Comparison of ENCODE assay signal across 8 mouse cellular contexts in the genomic region with DNA sequence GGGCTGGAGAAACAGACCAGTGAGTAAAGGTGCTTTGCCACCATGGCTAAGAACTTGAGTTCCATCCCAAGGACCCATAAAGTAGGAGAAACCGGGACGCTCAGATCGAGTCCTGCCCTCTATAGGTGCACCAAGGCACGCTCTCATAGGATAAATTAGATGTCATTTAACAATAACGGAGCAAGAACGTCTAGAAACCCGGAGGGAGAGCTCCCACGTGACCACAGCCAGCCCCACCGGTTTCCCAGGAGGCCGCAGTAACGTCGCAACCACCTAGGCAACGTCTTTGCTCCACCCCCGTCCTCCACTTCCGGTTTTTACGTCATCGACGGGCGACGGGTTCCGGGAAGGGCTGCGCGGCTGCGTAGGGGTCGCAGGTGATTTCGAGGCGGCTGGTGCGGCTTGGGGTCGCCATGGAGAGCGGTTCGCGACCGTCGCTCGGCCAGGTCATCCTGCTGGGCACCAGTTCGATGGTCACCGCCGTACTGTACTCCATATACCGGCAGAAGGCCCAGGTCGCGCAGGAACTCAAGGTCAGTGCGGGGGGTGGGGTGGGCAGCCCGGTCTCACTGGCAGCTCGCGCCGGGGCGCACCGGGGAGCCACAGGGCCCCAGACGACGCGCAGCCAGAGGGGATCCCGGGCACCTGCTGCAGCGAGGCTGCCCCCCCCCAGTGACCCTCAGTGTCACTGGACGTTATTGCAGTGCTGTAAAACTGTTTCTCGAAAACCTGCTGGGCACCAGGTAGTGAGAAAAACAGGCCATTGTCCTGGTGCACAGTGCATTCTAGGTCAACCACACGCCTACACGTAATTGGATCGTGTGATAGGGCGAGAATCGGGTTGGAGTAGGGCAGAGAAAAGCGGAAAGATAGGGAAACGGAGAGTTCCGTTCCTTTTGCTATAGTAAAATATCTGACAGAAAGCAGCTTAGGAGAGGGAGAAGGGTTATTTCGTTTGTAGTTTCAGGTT. TPM values are rescaled to one million over a fixed set of nuclear protein-coding genes. Genes with fewer than 3 reads are reported as not detected.
A peak's percentile ranks its signal among the peaks of the same experiment; 100 is the strongest.
DNase-seq lines count a peak whose midpoint lies in the region; ATAC-seq lines count a peak whose summit lies in the region.

A gene (plus strand): TSS at position 325 of the 970 bp plus-strand sequence.

- H3K4me2 ChIP-seq in hindbrain, embryonic 12.5 days (replicated peaks): peak within 1 kb of the TSS; percentile 92

- H3K27me3 ChIP-seq in hindbrain, embryonic 12.5 days: peaks cover 13% of the 10 kb centered on the region; the same call in 1 of the 2 replicates

- H3K36me3 ChIP-seq in hindbrain, embryonic 12.5 days: peaks cover 33% of the 10 kb centered on the region

- H3K27ac ChIP-seq in hindbrain, embryonic 12.5 days: peak within 1 kb of the TSS; percentile 79

- peak within 1 kb of the TSS; percentile 91 for H3K9ac ChIP-seq in hindbrain, embryonic 12.5 days

- H3K9me3 ChIP-seq in hindbrain, embryonic 12.5 days (replicated peaks): no peaks in the 10 kb centered on the region

- ATAC-seq in hindbrain, embryonic 12.5 days (ENCODE audit: low FRiP score): peak; percentile 93

- peak; percentile 94 for DNase-seq in NIH3T3 (ENCODE audit: low read depth)
- peak; percentile 99 for DNase-seq in cerebellum, postnatal 10 days
- DNase-seq in frontal cortex, postnatal 10 days (ENCODE audit: low spot score in 2 of 2): peak; percentile 96
- DNase-seq in layer of hippocampus, postnatal 14 days (ENCODE audit: low spot score in 2 of 2): peak; percentile 94 to 97
- peak; percentile 96 for DNase-seq in lung, postnatal 14 days
- DNase-seq in retina, adult 2 months (ENCODE audit: low read depth, low spot score): peak; percentile 90
- peak; percentile 93 to 94 for DNase-seq in thymus, postnatal 36 days

- 2% methylated on average over 64 of the region's 64 CpGs for WGBS in hindbrain, embryonic 12.5 days

- H3K4me3 ChIP-seq in hindbrain, embryonic 12.5 days: peak within 1 kb of the TSS; percentile 97

- H3K4me1 ChIP-seq in hindbrain, embryonic 12.5 days: peaks cover 14% of the 10 kb centered on the region

RNA-seq across cellular contexts. Expression of the gene that starts here (rescaled TPM):
- 16.1 and 22.3 TPM in 2 replicates for polyA plus RNA-seq in hindbrain, embryonic 12.5 days (2016; fragmentation: Nextera tagmentation; extraction: Ambion mirVana)
- total RNA-seq in layer of hippocampus, postnatal 14 days (2021): 10 to 100 TPM; 43.4 to 46.7 TPM

Comparison
In these comparisons a context has a peak if more than half of its experiments do, and no peak if none do; other contexts are left out.
1. Peak in every context shown above with its lines: DNase-seq, ATAC-seq, H3K4me3 ChIP-seq and H3K27ac ChIP-seq.